Mouse (Mus musculus) 3134 (cell line): Measurements from ENCODE around the gene Pygl.
"Not testable (repeated sequence)": the region's sequence is repeated elsewhere in the genome, so short reads cannot be mapped to it uniquely, and the experiment has no call there.

Experiments
- DNase-seq: peaks from one replicate; pipeline ENCODE4 v3.0.0-alpha.2; 2011; ENCODE audit warnings: low spot score; ENCODE audit not compliant: insufficient read length; ENCODE audit errors: extremely low read depth

Pygl gene

GRCm38 (mm10) chr12:70161057-70161456, 70.2 kb downstream of the Pygl start:
- no peak for DNase-seq

DNA sequence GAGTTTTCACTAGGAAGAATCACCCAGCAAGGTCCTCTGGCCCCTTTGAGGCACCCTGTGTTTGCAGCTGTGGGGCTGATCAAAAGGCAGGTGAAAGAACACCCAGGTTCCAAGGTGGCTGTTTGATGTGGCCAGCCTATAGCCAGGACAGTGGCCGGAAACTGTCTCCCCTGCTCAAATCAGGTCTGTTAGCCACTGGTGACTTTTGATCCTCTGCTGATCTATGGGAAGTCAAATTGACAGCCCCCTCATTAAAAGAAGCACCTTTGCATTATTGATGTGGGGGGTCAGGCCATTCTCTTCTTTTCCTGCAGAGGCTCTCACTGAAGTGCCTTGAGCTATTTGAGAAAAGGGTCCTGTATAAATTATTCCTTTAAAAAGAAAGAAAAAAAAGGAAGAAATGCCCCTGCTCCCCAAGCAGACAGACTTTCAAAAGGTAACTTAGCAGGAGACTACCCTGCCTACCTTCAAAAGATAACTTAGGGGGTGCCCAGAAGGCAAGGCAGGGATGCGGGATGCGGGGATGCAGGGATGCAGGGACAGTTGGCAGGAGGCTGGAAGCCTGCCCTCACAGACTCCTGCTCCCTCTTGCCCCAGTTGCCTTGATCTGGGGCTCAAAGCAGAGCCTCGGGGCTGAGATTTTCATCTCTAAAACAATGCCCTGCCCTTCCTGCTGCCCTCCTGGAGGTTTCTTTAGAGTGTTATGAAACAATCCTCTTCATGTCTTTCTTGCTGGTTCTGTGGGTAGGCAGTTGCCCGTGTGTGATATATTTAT, 73.8 kb downstream of the Pygl start:
- no peak for DNase-seq

DNA sequence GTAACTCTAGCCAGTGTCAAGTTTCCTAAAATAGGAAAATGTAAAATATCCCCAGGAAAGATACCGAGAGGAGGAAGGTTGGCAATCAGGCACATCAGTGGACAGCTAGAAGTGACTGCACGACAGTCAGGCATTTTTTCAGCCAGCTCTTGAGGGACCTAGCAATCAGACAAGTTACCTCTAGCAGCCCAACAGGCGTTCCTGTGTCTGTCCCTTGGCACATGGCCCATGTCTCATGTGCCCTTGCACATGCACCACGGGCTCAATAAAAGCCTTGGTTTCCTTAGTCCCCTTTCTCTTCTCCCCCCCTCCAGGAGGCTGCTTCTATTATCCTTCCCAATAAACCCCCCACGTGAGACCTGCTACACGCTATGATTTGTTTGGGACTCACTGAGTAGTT, 75.1 kb downstream of the Pygl start:
- DNase-seq = no peak

DNA sequence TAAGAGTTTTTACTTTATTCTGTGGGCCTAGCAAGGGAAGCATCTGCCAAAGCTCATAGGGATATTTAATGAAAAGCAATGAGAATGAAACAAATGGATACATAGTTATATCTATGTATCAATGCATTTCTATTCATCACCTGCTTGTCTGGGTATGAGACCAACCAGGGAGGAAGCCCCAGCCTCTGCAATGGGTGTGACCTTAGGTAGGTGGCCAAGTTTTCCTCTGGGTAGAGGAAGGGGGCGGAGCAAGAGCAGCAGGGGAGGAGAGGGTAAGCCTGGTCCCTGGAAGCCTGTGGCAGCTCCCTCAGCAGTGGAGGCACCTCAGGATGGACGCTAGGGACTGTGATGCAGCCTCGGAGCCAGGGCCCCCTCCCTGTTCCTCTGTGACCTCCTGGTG, 77.4 kb downstream of the Pygl start, which contains the start of gene Abhd12b:
TSS of gene Abhd12b (plus strand) at position 301 of the 400 bp plus-strand sequence.
- no peak for DNase-seq

DNA sequence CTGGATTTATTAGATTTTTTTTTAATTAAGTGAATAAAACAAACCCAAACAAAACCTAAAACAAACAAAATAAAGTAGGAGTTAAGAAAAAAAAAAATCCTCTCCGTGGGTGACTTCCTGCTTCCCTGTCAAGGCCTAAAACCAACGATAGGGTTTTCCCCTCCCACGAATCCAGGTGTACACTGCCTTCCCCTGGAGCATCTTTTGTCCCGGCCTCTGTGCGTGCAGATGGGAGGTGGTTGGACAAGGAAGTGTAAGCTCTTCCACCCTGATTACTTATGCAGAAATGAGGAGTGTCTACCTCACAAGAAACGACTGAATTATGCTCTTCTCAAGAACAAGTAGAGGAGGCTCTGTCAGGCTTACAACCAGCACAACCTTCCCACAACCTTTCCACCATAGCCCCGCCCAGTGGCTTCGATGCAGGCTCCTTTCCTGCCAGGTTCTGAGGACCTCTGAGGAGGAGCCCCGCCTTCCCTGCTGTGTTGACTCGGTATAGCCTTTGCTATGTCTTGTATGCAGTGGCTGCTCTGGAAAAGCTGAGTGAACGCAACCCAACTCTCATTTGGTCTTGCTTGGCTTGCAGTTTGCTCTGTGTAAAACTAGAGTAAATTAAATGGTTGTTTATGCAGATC, 82.5 kb downstream of the Pygl start:
- no peak for DNase-seq

DNA sequence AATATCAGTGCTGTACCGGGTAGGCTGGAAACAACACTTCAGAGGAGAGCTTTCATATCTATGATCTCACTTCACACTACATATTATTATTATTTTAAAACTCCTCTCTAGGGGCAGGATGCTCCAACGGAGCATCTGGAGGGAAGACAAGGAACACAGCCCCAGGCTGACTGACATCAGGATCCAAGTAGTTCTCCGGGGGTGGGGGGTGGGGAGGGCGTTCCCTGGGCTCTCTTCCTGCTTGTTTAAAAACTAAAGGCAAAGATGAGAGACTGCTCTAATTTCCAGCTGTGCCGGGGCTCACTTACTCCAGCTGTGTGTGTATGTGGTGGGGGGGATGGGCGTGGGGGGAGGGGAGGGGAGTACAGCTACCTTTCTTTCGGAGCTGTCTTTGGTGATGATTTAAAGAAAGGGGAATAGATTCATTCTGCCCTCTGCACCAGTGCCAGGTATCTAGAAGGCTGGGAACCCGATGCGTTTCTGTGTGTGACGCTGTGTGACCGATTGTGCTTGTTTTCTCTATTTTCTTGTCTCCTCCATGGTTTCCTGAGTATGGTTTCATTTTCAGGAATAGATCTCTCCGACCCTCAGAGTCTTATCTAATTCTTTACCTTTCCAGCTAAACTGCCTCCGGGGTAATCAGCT, 83.2 kb downstream of the Pygl start:
- no peak for DNase-seq

DNA sequence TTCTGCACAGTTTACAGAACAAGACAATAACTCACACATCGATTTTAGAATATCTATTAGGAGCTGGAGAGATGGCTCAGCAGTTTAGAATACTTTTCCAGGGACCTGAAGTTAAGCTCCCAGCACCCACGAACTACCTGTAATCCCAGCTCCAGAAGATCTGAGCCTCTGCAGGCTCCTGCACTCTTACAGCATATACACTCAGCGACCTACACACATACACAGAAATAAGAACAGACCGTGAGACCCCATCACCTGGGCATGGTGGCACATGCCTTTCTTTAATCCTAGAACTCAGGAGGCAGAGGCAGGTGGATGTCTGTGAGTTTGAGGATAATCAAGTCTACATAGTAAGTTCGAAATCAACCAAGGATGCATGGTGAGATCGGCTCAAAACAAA, 85.7 kb downstream of the Pygl start:
- DNase-seq = no peak

DNA sequence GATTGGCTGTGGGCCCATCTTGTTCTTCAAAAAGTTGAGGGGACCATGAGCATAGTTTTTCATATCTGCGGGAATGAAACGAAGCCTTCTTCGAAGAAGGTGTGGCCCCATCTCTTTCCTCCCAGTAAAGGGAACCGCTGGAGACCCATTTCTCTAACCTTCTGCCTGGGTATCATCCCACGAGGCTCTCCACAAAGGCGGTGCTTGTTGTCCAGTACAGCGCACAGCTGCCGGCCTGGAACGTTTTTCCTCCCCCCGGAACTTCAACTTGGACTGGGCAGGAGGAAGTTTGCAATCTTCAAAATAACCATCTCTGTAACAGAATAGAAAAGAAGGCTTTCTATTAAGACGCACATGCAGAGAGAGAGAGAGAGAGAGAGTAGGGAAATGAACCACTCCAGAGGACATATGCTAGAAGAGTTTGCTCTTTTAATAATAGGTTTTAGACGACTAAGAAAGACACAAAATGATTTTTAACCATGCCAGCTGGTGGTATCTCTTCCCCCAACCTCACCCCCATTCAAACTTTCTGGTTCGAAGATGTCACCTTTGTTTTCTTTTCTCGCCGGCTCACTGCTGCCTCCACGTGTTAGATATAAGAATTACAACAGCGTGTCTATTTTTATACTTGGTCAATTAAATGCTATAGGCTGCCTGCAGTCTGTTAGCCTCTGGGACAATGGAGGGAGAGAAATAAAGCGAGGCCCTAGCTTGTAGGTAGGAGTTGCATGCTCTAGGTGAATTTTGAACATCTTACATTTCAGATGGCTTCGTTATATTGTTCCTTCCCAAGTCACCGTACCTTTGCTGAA, 86.4 kb downstream of the Pygl start:
- DNase-seq = no peak

- not testable (repeated sequence) for DNase-seq
Observed at GRCm38 (mm10) chr12:70144106-70144587, 87.1 kb downstream of the Pygl start.

DNA sequence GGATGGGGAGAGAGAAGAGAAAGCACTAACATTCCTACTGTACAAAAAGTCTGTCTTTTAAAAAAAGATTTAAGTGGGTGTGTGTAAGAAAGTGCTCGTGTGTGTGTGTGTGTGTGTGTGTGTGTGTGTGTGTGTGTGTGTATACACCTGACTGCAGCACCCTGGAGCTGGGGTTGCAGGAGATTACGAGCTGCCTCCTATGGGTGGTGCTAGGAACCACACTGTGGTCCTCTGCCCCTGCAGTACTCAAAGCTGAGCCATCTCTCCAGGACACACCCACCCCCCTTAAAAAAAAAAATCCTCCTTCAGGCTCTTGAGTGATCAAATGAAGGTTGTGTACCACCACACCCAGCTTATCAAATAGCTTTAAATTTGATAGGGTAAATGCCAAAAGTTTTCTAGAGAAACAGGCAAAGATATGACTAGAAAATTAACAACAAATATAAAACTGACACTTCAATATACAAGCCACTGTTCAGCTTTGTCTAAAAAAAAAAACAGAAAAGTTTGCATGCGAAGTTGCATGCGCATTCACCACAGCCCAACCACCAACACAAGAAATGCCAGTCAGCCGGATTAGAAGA, 90.2 kb downstream of the Pygl start:
- DNase-seq = no peak
